Mouse (Mus musculus): ENCODE data around the gene Bbs4.
A peak's percentile ranks its signal among the peaks of the same experiment; 100 is the strongest.

The Bbs4 gene

GRCm38 (mm10) chr9:59291688-59292492 lies 61.4 kb downstream of the Bbs4 start:
- no peak for DNase-seq (ENCODE audit: low read depth)

GRCm38 (mm10) chr9:59290957-59291687 lies 62.2 kb downstream of the Bbs4 start, which contains the start of gene Adpgk:
TSS of gene Adpgk (plus strand) at chr9:59291558.
- peak; percentile 98 for DNase-seq (ENCODE audit: low read depth)

- DNase-seq (ENCODE audit: low read depth), result no peak
Observed at GRCm38 (mm10) chr9:59289529-59290115, 63.7 kb downstream of the Bbs4 start.

GRCm38 (mm10) chr9:59288685-59289410 lies 64.5 kb downstream of the Bbs4 start:
- DNase-seq (ENCODE audit: low read depth), result no peak

GRCm38 (mm10) chr9:59288058-59288457 lies 65.2 kb downstream of the Bbs4 start:
- DNase-seq (ENCODE audit: low read depth), result no peak

DNA sequence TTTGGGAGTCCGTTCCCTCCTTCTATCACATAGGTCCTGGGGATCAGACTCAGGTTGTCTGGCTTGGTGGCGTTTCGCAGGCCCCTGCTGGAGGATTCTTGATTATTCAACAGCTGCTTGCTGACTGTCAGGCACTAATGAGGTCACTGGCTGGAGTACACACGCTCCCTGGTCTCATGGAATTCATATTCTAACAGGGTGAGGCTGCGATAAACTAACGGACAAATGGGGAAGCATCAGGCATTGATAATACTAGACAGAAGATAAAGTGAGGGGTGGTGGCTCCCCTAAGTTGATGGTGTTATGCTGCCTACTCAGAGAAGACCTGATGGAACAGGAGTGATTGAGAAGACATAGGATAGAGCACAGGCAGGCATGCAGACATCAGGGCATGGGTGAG lies 67.7 kb downstream of the Bbs4 start:
- DNase-seq (ENCODE audit: low read depth), result no peak

- no peak for DNase-seq (ENCODE audit: low read depth)
Observed at GRCm38 (mm10) chr9:59282683-59282986, 70.7 kb downstream of the Bbs4 start.

GRCm38 (mm10) chr9:59281871-59282682 lies 71.2 kb downstream of the Bbs4 start:
- peak; percentile 44 for DNase-seq (ENCODE audit: low read depth)

DNA sequence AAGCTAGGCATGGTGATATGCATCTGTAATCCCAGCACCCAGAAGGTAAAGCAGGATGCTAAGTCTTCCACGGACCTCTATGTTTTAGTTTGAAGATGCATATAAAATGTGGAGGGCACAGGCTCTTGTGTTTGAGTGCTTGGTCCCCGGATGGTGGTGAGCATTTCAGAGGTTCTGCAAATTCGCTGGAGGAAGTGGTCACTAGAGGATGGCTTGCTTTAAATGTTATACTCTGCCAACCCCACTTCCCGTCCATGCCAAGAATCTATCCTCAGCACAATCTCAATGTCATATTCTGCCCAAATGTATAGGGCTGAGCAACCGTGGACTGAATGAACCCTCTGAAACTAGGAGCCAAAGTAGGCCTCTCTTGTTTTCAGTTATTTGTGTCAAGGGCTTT lies 72.4 kb downstream of the Bbs4 start:
- no peak for DNase-seq (ENCODE audit: low read depth)

DNA sequence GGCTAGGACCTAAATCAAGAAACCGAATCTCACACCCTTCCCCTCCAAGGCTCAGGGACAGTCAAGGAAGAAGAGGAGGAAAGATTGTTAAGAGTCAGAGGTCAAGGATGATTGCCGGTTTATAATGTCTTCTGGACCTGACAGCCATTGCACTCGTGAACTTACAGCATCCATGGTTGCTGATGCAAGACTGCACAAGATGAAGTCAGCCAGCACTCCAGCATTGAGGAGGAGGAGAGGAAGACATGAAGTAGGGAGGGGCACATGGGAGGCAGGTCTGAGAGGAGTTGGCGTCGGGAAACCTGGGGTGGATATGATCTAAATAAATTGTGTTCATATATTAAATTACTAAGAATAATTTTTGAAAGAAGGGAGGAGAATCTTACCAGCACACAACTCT lies 74.6 kb downstream of the Bbs4 start:
- no peak for DNase-seq (ENCODE audit: low read depth)

GRCm38 (mm10) chr9:59278199-59278598 lies 75.1 kb downstream of the Bbs4 start:
- no peak for DNase-seq (ENCODE audit: low read depth)

- no peak for DNase-seq (ENCODE audit: low read depth)
Observed at GRCm38 (mm10) chr9:59274846-59275455, 78.4 kb downstream of the Bbs4 start.

- no peak for DNase-seq (ENCODE audit: low read depth)
Observed at GRCm38 (mm10) chr9:59273199-59273598, 80.1 kb downstream of the Bbs4 start.
